Mouse (Mus musculus) hindbrain, embryonic 13.5 days (tissue): ENCODE measurements at regions not wholly inside any gene's neighbourhood (a gene's known extent, or its start where the extent isn't known, plus 50 kb on each side); places are given as distances from the start of the nearest gene placed in this dataset.

Experiments used
- ATAC-seq: fragments of 200-750 bp; cut with Nextera tagmentation; 2 replicates; pipeline ENCODE4 v1.8.0; 2017; ENCODE audit warnings: moderate TSS enrichment; ENCODE audit not compliant: low FRiP score
- H3K27ac ChIP-seq: fragments of 300-500 bp; sonication (generic); 2 replicates; pipeline ENCODE4 v1.5.1; 2015; ENCODE audit warnings: inconsistent platforms, mild to moderate bottlenecking, moderate library complexity
- H3K27me3 ChIP-seq: fragments of 300-500 bp; sonication (generic); 2 replicates; pipeline ENCODE4 v1.6.1; 2015; ENCODE audit warnings: mild to moderate bottlenecking, inconsistent platforms
- H3K36me3 ChIP-seq: fragments of 300-500 bp; sonication (generic); 2 replicates; pipeline ENCODE4 v1.6.1; 2015; ENCODE audit warnings: mild to moderate bottlenecking, inconsistent platforms
- H3K4me1 ChIP-seq: fragments of 300-500 bp; sonication (generic); replicated peaks from 2 replicates; pipeline ENCODE4 v1.6.1; 2015; ENCODE audit warnings: inconsistent platforms
- H3K4me2 ChIP-seq: fragments of 300-500 bp; sonication (generic); 2 replicates; pipeline ENCODE4 v1.6.1; 2015; ENCODE audit warnings: inconsistent platforms, mild to moderate bottlenecking, moderate library complexity
- H3K4me3 ChIP-seq: fragments of 300-500 bp; sonication (generic); 2 replicates; pipeline ENCODE4 v1.5.1; 2015; ENCODE audit warnings: mild to moderate bottlenecking, inconsistent platforms
- H3K9ac ChIP-seq: fragments of 300-500 bp; sonication (generic); 2 replicates; pipeline ENCODE4 v1.6.1; 2015; ENCODE audit warnings: mild to moderate bottlenecking, inconsistent platforms
- H3K9me3 ChIP-seq: fragments of 300-500 bp; sonication (generic); 2 replicates; pipeline ENCODE4 v1.6.1; 2016; ENCODE audit warnings: inconsistent platforms
- WGBS: fragments of 180-500 bp; shearing (Covaris S2); methylation state at CpG from one replicate; pipeline ENCODE4 v1.1.7; 2015; 5-methylcytosine and 5-hydroxymethylcytosine counted together

- H3K36me3 ChIP-seq, result no peaks in the 10 kb centered on the region
- ATAC-seq, result peak; percentile 41; the same call in 1 of the 2 replicates
- no peak overlapping the region for H3K27ac ChIP-seq
- H3K9ac ChIP-seq, result no peak overlapping the region
- H3K27me3 ChIP-seq, result no peaks in the 10 kb centered on the region
- H3K4me1 ChIP-seq, result peaks cover 27% of the 10 kb centered on the region
- 5% methylated on average over 5 of the region's 5 CpGs for WGBS
- no peaks in the 10 kb centered on the region for H3K9me3 ChIP-seq
- no peak overlapping the region for H3K4me2 ChIP-seq
- no peak overlapping the region for H3K4me3 ChIP-seq
Measured at GRCm38 (mm10) chr1:88752332-88752731, 50.3 kb upstream of the Arl4c start.

GRCm38 (mm10) chr1:88756658-88757057 lies 54.6 kb upstream of the Arl4c start:
- no peaks in the 10 kb centered on the region for H3K27me3 ChIP-seq
- WGBS, result 62% methylated on average over 7 of the region's 7 CpGs
- H3K4me3 ChIP-seq, result no peak overlapping the region
- peaks cover 31% of the 10 kb centered on the region for H3K4me1 ChIP-seq
- no peaks in the 10 kb centered on the region for H3K36me3 ChIP-seq
- peak overlapping the region; percentile 81 for H3K27ac ChIP-seq
- peak; percentile 61 for ATAC-seq
- H3K9ac ChIP-seq, result no peak overlapping the region
- no peaks in the 10 kb centered on the region for H3K9me3 ChIP-seq
- H3K4me2 ChIP-seq, result no peak overlapping the region

- Histone ChIP-seq H3K4me3 (no peak overlapping the region), H3K36me3 (no peaks in the 10 kb centered on the region), H3K4me1 (peaks cover 29% of the 10 kb centered on the region), H3K9ac (no peak overlapping the region), H3K4me2 (no peak overlapping the region), H3K9me3 (no peaks in the 10 kb centered on the region), H3K27me3 (no peaks in the 10 kb centered on the region), H3K27ac (peak overlapping the region; percentile 81)
- WGBS, result 33% methylated on average over 7 of the region's 7 CpGs
- peak; percentile 40 for ATAC-seq
Measured at GRCm38 (mm10) chr1:88757162-88757561, 55.1 kb upstream of the Arl4c start.

- WGBS, result 23% methylated on average over 3 of the region's 3 CpGs
- no peaks in the 10 kb centered on the region for H3K27me3 ChIP-seq
- H3K27ac ChIP-seq, result peak overlapping the region; percentile 81
- no peak overlapping the region for H3K4me2 ChIP-seq
- H3K9me3 ChIP-seq, result no peaks in the 10 kb centered on the region
- ATAC-seq, result no peak
- H3K36me3 ChIP-seq, result no peaks in the 10 kb centered on the region
- no peak overlapping the region for H3K4me3 ChIP-seq
- peaks cover 25% of the 10 kb centered on the region for H3K4me1 ChIP-seq
- H3K9ac ChIP-seq, result no peak overlapping the region
Measured at GRCm38 (mm10) chr1:88757746-88758145, 55.7 kb upstream of the Arl4c start.

GRCm38 (mm10) chr1:88760643-88761042 lies 58.6 kb upstream of the Arl4c start:
- 69% methylated on average over 11 of the region's 11 CpGs for WGBS

GRCm38 (mm10) chr1:88761121-88761520 lies 59.1 kb upstream of the Arl4c start:
- no peaks in the 10 kb centered on the region for H3K27me3 ChIP-seq
- 67% methylated on average over 6 of the region's 6 CpGs for WGBS
- no peak overlapping the region for H3K27ac ChIP-seq
- no peak overlapping the region for H3K4me3 ChIP-seq
- no peak overlapping the region for H3K4me2 ChIP-seq
- H3K4me1 ChIP-seq, result peaks cover 23% of the 10 kb centered on the region
- no peak overlapping the region for H3K9ac ChIP-seq
- H3K36me3 ChIP-seq, result no peaks in the 10 kb centered on the region
- H3K9me3 ChIP-seq, result no peaks in the 10 kb centered on the region
- no peak for ATAC-seq

More at GRCm38 (mm10) chr1:88760643-88761042, 58.6 kb upstream of the Arl4c start:
- Histone ChIP-seq H3K4me1 (peaks cover 25% of the 10 kb centered on the region), H3K9ac (no peak overlapping the region), H3K36me3 (no peaks in the 10 kb centered on the region), H3K27ac (no peak overlapping the region), H3K4me3 (no peak overlapping the region), H3K9me3 (no peaks in the 10 kb centered on the region), H3K4me2 (no peak overlapping the region), H3K27me3 (no peaks in the 10 kb centered on the region)
- no peak for ATAC-seq

- Histone ChIP-seq H3K9me3 (no peaks in the 10 kb centered on the region), H3K4me2 (no peak overlapping the region), H3K9ac (no peak overlapping the region), H3K36me3 (no peaks in the 10 kb centered on the region), H3K4me1 (0 out of 2 replicates have a peak, but pooled peaks cover 4% of the 10 kb centered on the region), H3K27me3 (no peaks in the 10 kb centered on the region), H3K27ac (no peak overlapping the region), H3K4me3 (no peak overlapping the region)
- WGBS, result 58% methylated on average over 6 of the region's 6 CpGs
- ATAC-seq, result no peak
Measured at GRCm38 (mm10) chr1:88763725-88764364, 61.8 kb upstream of the Arl4c start.

- Histone ChIP-seq H3K9me3 (no peaks in the 10 kb centered on the region), H3K27me3 (no peaks in the 10 kb centered on the region), H3K4me1 (0 out of 2 replicates have a peak, but pooled peaks cover 4% of the 10 kb centered on the region), H3K9ac (no peak overlapping the region), H3K4me3 (no peak overlapping the region), H3K27ac (no peak overlapping the region), H3K36me3 (no peaks in the 10 kb centered on the region), H3K4me2 (no peak overlapping the region)
- ATAC-seq, result no peak
- WGBS, result 98% methylated on average over 1 of the region's 1 CpGs
Measured at GRCm38 (mm10) chr1:88764478-88764877, 62.5 kb upstream of the Arl4c start.

GRCm38 (mm10) chr1:88777009-88777408 lies 75.0 kb upstream of the Arl4c start:
- Histone ChIP-seq H3K4me3 (no peak overlapping the region), H3K9me3 (0 out of 2 replicates have a peak, but pooled peaks cover 4% of the 10 kb centered on the region), H3K4me2 (no peak overlapping the region), H3K4me1 (peaks cover 19% of the 10 kb centered on the region), H3K27me3 (no peaks in the 10 kb centered on the region), H3K9ac (no peak overlapping the region), H3K27ac (no peak overlapping the region), H3K36me3 (no peaks in the 10 kb centered on the region)
- ATAC-seq, result no peak
- 95% methylated on average over 5 of the region's 5 CpGs for WGBS

GRCm38 (mm10) chr1:88780262-88780661 lies 78.2 kb upstream of the Arl4c start:
- Histone ChIP-seq H3K9ac (no peak overlapping the region), H3K27me3 (no peaks in the 10 kb centered on the region), H3K36me3 (no peaks in the 10 kb centered on the region), H3K27ac (no peak overlapping the region), H3K4me1 (peaks cover 23% of the 10 kb centered on the region), H3K4me3 (no peak overlapping the region), H3K9me3 (0 out of 2 replicates have a peak, but pooled peaks cover 4% of the 10 kb centered on the region), H3K4me2 (no peak overlapping the region)
- 90% methylated on average over 4 of the region's 4 CpGs for WGBS
- ATAC-seq, result no peak

GRCm38 (mm10) chr1:88783083-88783482 lies 81.1 kb upstream of the Arl4c start:
- Histone ChIP-seq H3K4me2 (no peak overlapping the region), H3K27ac (no peak overlapping the region), H3K27me3 (no peaks in the 10 kb centered on the region), H3K36me3 (no peaks in the 10 kb centered on the region), H3K9me3 (0 out of 2 replicates have a peak, but pooled peaks cover 4% of the 10 kb centered on the region), H3K4me3 (no peak overlapping the region), H3K9ac (no peak overlapping the region), H3K4me1 (peaks cover 20% of the 10 kb centered on the region)
- ATAC-seq, result no peak
- 79% methylated on average over 4 of the region's 4 CpGs for WGBS

GRCm38 (mm10) chr1:88784866-88785620 lies 83.0 kb upstream of the Arl4c start:
- H3K4me1 ChIP-seq, result peaks cover 11% of the 10 kb centered on the region
- H3K27ac ChIP-seq, result no peak overlapping the region
- ATAC-seq, result no peak
- 72% methylated on average over 4 of the region's 5 CpGs for WGBS
- H3K9ac ChIP-seq, result no peak overlapping the region
- no peak overlapping the region for H3K4me2 ChIP-seq
- no peak overlapping the region for H3K4me3 ChIP-seq
- H3K27me3 ChIP-seq, result no peaks in the 10 kb centered on the region
- H3K36me3 ChIP-seq, result no peaks in the 10 kb centered on the region
- 0 out of 2 replicates have a peak, but pooled peaks cover 4% of the 10 kb centered on the region for H3K9me3 ChIP-seq
